Mouse (Mus musculus) CH12.LX (cell line): Measurements from ENCODE around the gene Nuak2. TPM values are rescaled to one million over a fixed set of nuclear protein-coding genes. Genes with fewer than 3 reads are reported as not detected.
"Not testable (repeated sequence)": the region's sequence is repeated elsewhere in the genome, so short reads cannot be mapped to it uniquely, and the experiment has no call there.

Experiments used
- DNase-seq: peaks from one replicate; pipeline ENCODE4 v3.0.0-alpha.2; 2013; ENCODE audit errors: extremely low read depth
- H3K27ac ChIP-seq: 2 replicates; pipeline ENCODE4 v1.5.1; 2012; ENCODE audit warnings: low read depth, mild to moderate bottlenecking, control low read depth, moderate library complexity; ENCODE audit not compliant: insufficient read depth
- H3K27me3 ChIP-seq: replicated peaks from 2 replicates; pipeline ENCODE3; 2012; ENCODE audit warnings: inconsistent platforms
- H3K36me3 ChIP-seq, 2 experiments: replicated peaks in 1 of 2; 2 replicates each; pipeline versions ENCODE3 to v1.6.1; 2012; ENCODE audit warnings: inconsistent platforms in 1 of 2, low read length in 1 of 2, mild to moderate bottlenecking in 1 of 2, mixed read lengths in 1 of 2, moderate library complexity in 1 of 2; ENCODE audit not compliant: control insufficient read depth in 1 of 2, insufficient read depth in 1 of 2
- H3K4me1 ChIP-seq, 2 experiments: 2 replicates each; pipeline ENCODE4 v1.6.1; 2012; ENCODE audit warnings: inconsistent platforms in 1 of 2, moderate library complexity in 1 of 2; ENCODE audit not compliant: insufficient read depth in 2 of 2, control insufficient read depth in 1 of 2
- H3K4me2 ChIP-seq: 2 replicates; pipeline ENCODE4 v1.6.1; 2012; ENCODE audit warnings: low read depth, mild to moderate bottlenecking, control low read depth; ENCODE audit not compliant: poor library complexity, insufficient read depth, severe bottlenecking
- H3K4me3 ChIP-seq, 3 experiments: fragments of 150-350 bp in 1 of 3; sonication (generic) in 1 of 3; replicated peaks in 1 of 3; 2 replicates each; pipeline versions ENCODE3 to v1.5.1; 2011 to 2012; ENCODE audit warnings: low read depth in 2 of 3, low read length in 2 of 3, mild to moderate bottlenecking in 2 of 3, moderate library complexity in 2 of 3, control low read depth in 1 of 3, improper control_type of control experiment in 1 of 3, inconsistent platforms in 1 of 3, mixed read lengths in 1 of 3; ENCODE audit not compliant: poor library complexity in 1 of 3
- H3K79me2 ChIP-seq: replicated peaks from 2 replicates; pipeline ENCODE4 v1.6.1; 2012; ENCODE audit warnings: mild to moderate bottlenecking, moderate library complexity; ENCODE audit not compliant: control insufficient read depth, poor library complexity, insufficient read depth, severe bottlenecking; ENCODE audit errors: extremely low read depth
- H3K9ac ChIP-seq: 2 replicates; pipeline ENCODE4 v1.6.1; 2012; ENCODE audit warnings: low read depth, mild to moderate bottlenecking, control low read depth, moderate library complexity; ENCODE audit not compliant: insufficient read depth
- H3K9me3 ChIP-seq: replicated peaks from 2 replicates; pipeline ENCODE3; 2012; ENCODE audit warnings: low read length, inconsistent platforms, mixed read lengths
- BHLHE40 ChIP-seq: IDR thresholded peaks from 2 replicates; pipeline ENCODE4 v1.6.1; 2011; ENCODE audit warnings: mild to moderate bottlenecking, low read depth, low read length, improper control_type of control experiment
- CHD1 ChIP-seq: IDR thresholded peaks from 2 replicates; pipeline ENCODE4 v1.6.1; 2012; ENCODE audit warnings: low read depth, low read length, improper control_type of control experiment, inconsistent platforms
- CHD2 ChIP-seq: IDR thresholded peaks from 2 replicates; pipeline ENCODE4 v1.6.1; 2011; ENCODE audit warnings: low read length, improper control_type of control experiment
- CTCF ChIP-seq, 2 experiments: IDR thresholded peaks in 1 of 2; conservative IDR thresholded peaks in 1 of 2; 2 replicates each; pipeline ENCODE4 v1.5.1; 2011 to 2012; ENCODE audit warnings: low read depth in 2 of 2, low read length in 2 of 2, improper control_type of control experiment in 1 of 2, inconsistent platforms in 1 of 2, mild to moderate bottlenecking in 1 of 2, moderate library complexity in 1 of 2
- E2F4 ChIP-seq: IDR thresholded peaks from 2 replicates; pipeline ENCODE4 v1.6.1; 2011; ENCODE audit warnings: low read depth, low read length, improper control_type of control experiment; ENCODE audit not compliant: insufficient replicate concordance
- ELF1 ChIP-seq: IDR thresholded peaks from 2 replicates; pipeline ENCODE4 v1.6.1; 2014; ENCODE audit warnings: low read depth, mild to moderate bottlenecking, inconsistent platforms, low read length, improper control_type of control experiment
- EP300 ChIP-seq: IDR thresholded peaks from 2 replicates; pipeline ENCODE4 v1.6.1; 2011; ENCODE audit warnings: low read length, improper control_type of control experiment
- GABPA ChIP-seq: IDR thresholded peaks from 2 replicates; pipeline ENCODE4 v1.6.1; 2012; ENCODE audit warnings: low read depth, low read length, improper control_type of control experiment, inconsistent platforms; ENCODE audit not compliant: insufficient replicate concordance
- HCFC1 ChIP-seq: IDR thresholded peaks from 2 replicates; pipeline ENCODE4 v1.6.1; 2012; ENCODE audit warnings: low read depth, mild to moderate bottlenecking, inconsistent platforms, low read length, improper control_type of control experiment
- IRF4 ChIP-seq: IDR thresholded peaks from 2 replicates; pipeline ENCODE4 v1.6.1; 2014; ENCODE audit warnings: low read depth, mild to moderate bottlenecking, inconsistent platforms, low read length, improper control_type of control experiment
- JUN ChIP-seq: IDR thresholded peaks from 2 replicates; pipeline ENCODE4 v1.6.1; 2011; ENCODE audit warnings: low read depth, mild to moderate bottlenecking, low read length, improper control_type of control experiment, moderate library complexity; ENCODE audit not compliant: insufficient read depth
- MAX ChIP-seq: IDR thresholded peaks from 2 replicates; pipeline ENCODE4 v1.6.1; 2011; ENCODE audit warnings: low read length, improper control_type of control experiment
- NELFE ChIP-seq: IDR thresholded peaks from 2 replicates; pipeline ENCODE4 v1.6.1; 2011; ENCODE audit warnings: low read depth, low read length, improper control_type of control experiment
- NRF1 ChIP-seq: IDR thresholded peaks from 2 replicates; pipeline ENCODE4 v1.6.1; 2014; ENCODE audit warnings: low read depth, mild to moderate bottlenecking, inconsistent platforms, low read length, improper control_type of control experiment, moderate library complexity
- RAD21 ChIP-seq: IDR thresholded peaks from 2 replicates; pipeline ENCODE4 v1.6.1; 2011; ENCODE audit warnings: low read depth, mild to moderate bottlenecking, low read length, improper control_type of control experiment, moderate library complexity
- SMC3 ChIP-seq: IDR thresholded peaks from 2 replicates; pipeline ENCODE4 v1.6.1; 2011; ENCODE audit warnings: low read depth, low read length, improper control_type of control experiment
- UBTF ChIP-seq: IDR thresholded peaks from 2 replicates; pipeline ENCODE4 v1.6.1; 2012; ENCODE audit warnings: low read depth, mild to moderate bottlenecking, inconsistent platforms, low read length, improper control_type of control experiment, moderate library complexity
- USF1 ChIP-seq: IDR thresholded peaks from 2 replicates; pipeline ENCODE4 v1.6.1; 2014; ENCODE audit warnings: low read depth, mild to moderate bottlenecking, inconsistent platforms, low read length, improper control_type of control experiment
- ZKSCAN1 ChIP-seq: IDR thresholded peaks from 2 replicates; pipeline ENCODE4 v1.6.1; 2012; ENCODE audit warnings: low read depth, inconsistent platforms, low read length, improper control_type of control experiment, borderline replicate concordance
- ZMIZ1 ChIP-seq: IDR thresholded peaks from 2 replicates; pipeline ENCODE4 v1.6.1; 2012; ENCODE audit warnings: low read depth, mild to moderate bottlenecking, inconsistent platforms, low read length, improper control_type of control experiment
- ZNF384 ChIP-seq: IDR thresholded peaks from 2 replicates; pipeline ENCODE4 v1.6.1; 2012; ENCODE audit warnings: low read depth, low read length, improper control_type of control experiment, inconsistent platforms
- dilution Hi-C: fragments of 300-500 bp; cut with MboI; formaldehyde crosslinking; loops from 2 replicates; pipeline ENCODE4 v1.14.3; 2020; ENCODE audit warnings: low sequenced_read_pairs; ENCODE audit not compliant: extremely low pct_unique_long_range_greater_than_20kb, extremely low pct_ligation_motif_present
- in situ Hi-C: fragments of 300-500 bp; cut with MboI; formaldehyde crosslinking; loops from 3 replicates; pipeline ENCODE4 v1.14.3; 2019; ENCODE audit warnings: low sequenced_read_pairs, low pct_ligation_motif_present, low pct_unique_long_range_greater_than_20kb, mixed read lengths
- polyA plus RNA-seq: library from polyadenylated mRNA; unstranded; fragments of >175 nt; gene quantifications from 2 replicates; pipeline ENCODE4 v1.2.1, GENCODE M21; 2012; ENCODE audit warnings: low read depth; ENCODE audit not compliant: insufficient read length
- total RNA-seq, 2 experiments: library from RNA; depleted of rRNA; stranded (reverse); fragments of 300-350 nt in 1 of 2; fragments of >200 nt in 1 of 2; gene quantifications; 2 replicates each; pipeline ENCODE4 v1.2.3; 2012 to 2014

Gene Nuak2
- total and polyA plus RNA-seq, 3 experiments = 0.30 TPM; not detected in 2

- no peak for DNase-seq
- Histone ChIP-seq H3K27ac (no peak overlapping the region), H3K27me3 (no peaks in the 10 kb centered on the region), H3K4me2 (no peak overlapping the region), H3K4me3 (no peak overlapping the region), H3K9ac (no peak overlapping the region), H3K79me2 (no peaks in the 10 kb centered on the region), H3K4me1 (peaks cover 12 to 38% of the 10 kb centered on the region in 2 experiments), H3K36me3 (peaks cover 9 to 64% of the 10 kb centered on the region in 2 experiments), H3K9me3 (peaks cover 12% of the 10 kb centered on the region)
- no peak for TF ChIP-seq EP300
- TF ChIP-seq SMC3 = no peak
- TF ChIP-seq NELFE = no peak
- no peak for TF ChIP-seq BHLHE40
- no peak for TF ChIP-seq USF1
- no peak for TF ChIP-seq CHD2
- TF ChIP-seq UBTF = no peak
- TF ChIP-seq JUN = no peak
- no peak for TF ChIP-seq NRF1
- TF ChIP-seq CHD1 = no peak
- no peak for TF ChIP-seq IRF4
- no peak for TF ChIP-seq ZMIZ1
- TF ChIP-seq E2F4 = no peak
- TF ChIP-seq CTCF (conservative IDR thresholded peaks at IDR 0.05 in 1 of 2, IDR thresholded peaks at IDR 0.05 in 1 of 2; ENCODE audit: low read depth in 2 of 2, low read length in 2 of 2) = no peak
- no peak for TF ChIP-seq RAD21
- TF ChIP-seq ZKSCAN1 = no peak
- no peak for TF ChIP-seq ELF1
- no peak for TF ChIP-seq GABPA
- TF ChIP-seq MAX = no peak
- dilution Hi-C loops (no loop called here), in situ Hi-C loops (no loop called here)
Observed at GRCm38 (mm10) chr1:132346951-132347350, 31.0 kb downstream of the Nuak2 start.

DNA sequence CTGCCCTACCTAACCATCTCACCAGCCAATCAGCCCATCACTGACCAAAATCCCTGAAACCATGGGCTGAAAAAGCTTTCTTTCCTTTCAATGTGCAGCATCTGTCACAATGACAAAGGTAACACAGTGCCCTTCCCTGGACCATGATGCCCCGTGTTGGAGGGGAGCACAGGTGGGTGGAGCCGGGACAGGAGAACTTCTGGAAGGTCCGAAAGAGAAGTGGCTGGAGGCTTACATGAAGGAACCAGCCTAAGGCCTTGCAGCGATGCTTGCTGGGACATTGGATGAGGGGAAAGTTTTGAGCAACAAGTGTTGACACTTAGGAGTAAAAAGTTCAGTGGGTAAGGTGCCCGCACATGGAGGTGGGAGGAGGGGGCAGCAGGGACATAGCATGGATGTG is 32.5 kb downstream of the Nuak2 start:
- Histone ChIP-seq H3K4me3 (no peak overlapping the region), H3K4me2 (no peak overlapping the region), H3K27ac (no peak overlapping the region), H3K79me2 (no peaks in the 10 kb centered on the region), H3K27me3 (no peaks in the 10 kb centered on the region), H3K9me3 (peaks cover 12% of the 10 kb centered on the region), H3K9ac (no peak overlapping the region), H3K4me1 (peaks cover 5 to 30% of the 10 kb centered on the region in 2 experiments), H3K36me3 (peaks cover 9 to 67% of the 10 kb centered on the region in 2 experiments)
- dilution Hi-C loops = no loop called here
- in situ Hi-C loops = no loop called here
- DNase-seq = no peak
- TF ChIP-seq NRF1 (no peak), GABPA (no peak), ZNF384 (no peak), HCFC1 (no peak)

DNA sequence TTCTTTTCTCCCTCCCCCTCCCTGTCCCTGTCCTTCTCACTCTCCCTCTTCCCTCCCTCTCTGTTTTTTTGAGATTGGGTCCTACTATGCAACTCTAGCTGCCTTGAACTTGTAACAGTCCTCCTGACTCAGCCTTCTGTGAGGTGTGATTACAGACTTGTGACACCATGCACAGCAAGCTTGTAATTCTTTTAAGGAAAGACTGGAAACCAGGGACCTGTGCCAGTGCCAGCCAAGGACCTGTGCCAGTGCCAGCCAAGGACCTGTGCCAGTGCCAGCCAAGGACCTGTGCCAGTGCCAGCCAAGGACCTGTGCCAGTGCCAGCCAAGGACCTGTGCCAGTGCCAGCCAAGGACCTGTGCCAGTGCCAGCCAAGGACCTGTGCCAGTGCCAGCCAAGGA is 33.1 kb downstream of the Nuak2 start:
- H3K9ac ChIP-seq, H3K27ac ChIP-seq, dilution Hi-C loops, H3K27me3 ChIP-seq, H3K79me2 ChIP-seq, DNase-seq, H3K4me3 ChIP-seq, in situ Hi-C loops, H3K4me2 ChIP-seq: not testable (repeated sequence)
- Histone ChIP-seq H3K4me1 (peaks cover 0 to 27% of the 10 kb centered on the region in 2 experiments; a peak in 2 of 4 replicates), H3K36me3 (peaks cover 9 to 67% of the 10 kb centered on the region in 2 experiments), H3K9me3 (peaks cover 12% of the 10 kb centered on the region)

- in situ Hi-C loops, H3K9ac ChIP-seq, H3K27me3 ChIP-seq, H3K4me2 ChIP-seq, H3K79me2 ChIP-seq, H3K27ac ChIP-seq, H3K4me3 ChIP-seq, dilution Hi-C loops, DNase-seq: not testable (repeated sequence)
- peaks cover 6 to 66% of the 10 kb centered on the region in 2 experiments for H3K36me3 ChIP-seq
- H3K4me1 ChIP-seq = peaks cover 0 to 22% of the 10 kb centered on the region in 2 experiments; a peak in 2 of 4 replicates
- H3K9me3 ChIP-seq = peaks cover 12% of the 10 kb centered on the region
Observed at GRCm38 (mm10) chr1:132349601-132350000, 33.7 kb downstream of the Nuak2 start.
